Mouse (Mus musculus) lung, embryonic 14.5 days (tissue): ENCODE results near the gene Clpb. TPM values are rescaled to one million over a fixed set of nuclear protein-coding genes. Genes with fewer than 3 reads are reported as not detected.

ENCODE experiments used
- ATAC-seq: fragments of 200-750 bp; cut with Nextera tagmentation; 2 replicates; pipeline ENCODE4 v1.8.0; 2017; ENCODE audit warnings: mild to moderate bottlenecking, moderate TSS enrichment, moderate library complexity; ENCODE audit not compliant: insufficient read depth
- DNase-seq: peaks from one replicate; pipeline ENCODE4 v3.0.0-alpha.2; 2015
- H3K27ac ChIP-seq: fragments of 300-500 bp; sonication (generic); 2 replicates; pipeline ENCODE4 v1.5.1; 2014; ENCODE audit warnings: low read depth, mild to moderate bottlenecking, moderate library complexity
- H3K27me3 ChIP-seq: fragments of 300-500 bp; sonication (generic); 2 replicates; pipeline ENCODE4 v1.6.1; 2014; ENCODE audit warnings: low read length, control low read depth; ENCODE audit not compliant: insufficient read depth
- H3K36me3 ChIP-seq: fragments of 300-500 bp; sonication (generic); 2 replicates; pipeline ENCODE4 v1.6.1; 2014; ENCODE audit warnings: control low read depth; ENCODE audit not compliant: insufficient read depth
- H3K4me1 ChIP-seq: fragments of 300-500 bp; sonication (generic); 2 replicates; pipeline ENCODE4 v1.6.1; 2014; ENCODE audit warnings: antibody characterized with exemption, control low read depth; ENCODE audit not compliant: insufficient read depth
- H3K4me2 ChIP-seq: fragments of 300-500 bp; sonication (generic); 2 replicates; pipeline ENCODE4 v1.6.1; 2014; ENCODE audit warnings: mild to moderate bottlenecking
- H3K4me3 ChIP-seq: fragments of 300-500 bp; sonication (generic); 2 replicates; pipeline ENCODE4 v1.5.1; 2014; ENCODE audit warnings: low read depth, low read length
- H3K9ac ChIP-seq: fragments of 300-500 bp; sonication (generic); 2 replicates; pipeline ENCODE4 v1.6.1; 2014
- H3K9me3 ChIP-seq: fragments of 300-500 bp; sonication (generic); 2 replicates; pipeline ENCODE4 v1.6.1; 2016; ENCODE audit warnings: low read depth, low read length, control low read depth
- CTCF ChIP-seq: IDR thresholded peaks from 2 replicates; pipeline ENCODE4 v1.5.1; 2016; ENCODE audit warnings: antibody characterized with exemption, low read depth
- WGBS: fragments of 180-500 bp; shearing (Covaris S2); extraction: QIAGEN DNeasy Blood & Tissue Kit; methylation state at CpG from one replicate; pipeline ENCODE4 v1.1.7; 2014; 5-methylcytosine and 5-hydroxymethylcytosine counted together
- polyA plus RNA-seq: library from polyadenylated mRNA; unstranded; fragments of >200 nt; fragmentation: Nextera tagmentation; extraction: Ambion mirVana; gene quantifications from 2 replicates; pipeline ENCODE4 v1.2.1, GENCODE M21; 2014

Clpb gene
- polyA plus RNA-seq, 1 experiment from 2014 or later = 55.6 TPM

DNA sequence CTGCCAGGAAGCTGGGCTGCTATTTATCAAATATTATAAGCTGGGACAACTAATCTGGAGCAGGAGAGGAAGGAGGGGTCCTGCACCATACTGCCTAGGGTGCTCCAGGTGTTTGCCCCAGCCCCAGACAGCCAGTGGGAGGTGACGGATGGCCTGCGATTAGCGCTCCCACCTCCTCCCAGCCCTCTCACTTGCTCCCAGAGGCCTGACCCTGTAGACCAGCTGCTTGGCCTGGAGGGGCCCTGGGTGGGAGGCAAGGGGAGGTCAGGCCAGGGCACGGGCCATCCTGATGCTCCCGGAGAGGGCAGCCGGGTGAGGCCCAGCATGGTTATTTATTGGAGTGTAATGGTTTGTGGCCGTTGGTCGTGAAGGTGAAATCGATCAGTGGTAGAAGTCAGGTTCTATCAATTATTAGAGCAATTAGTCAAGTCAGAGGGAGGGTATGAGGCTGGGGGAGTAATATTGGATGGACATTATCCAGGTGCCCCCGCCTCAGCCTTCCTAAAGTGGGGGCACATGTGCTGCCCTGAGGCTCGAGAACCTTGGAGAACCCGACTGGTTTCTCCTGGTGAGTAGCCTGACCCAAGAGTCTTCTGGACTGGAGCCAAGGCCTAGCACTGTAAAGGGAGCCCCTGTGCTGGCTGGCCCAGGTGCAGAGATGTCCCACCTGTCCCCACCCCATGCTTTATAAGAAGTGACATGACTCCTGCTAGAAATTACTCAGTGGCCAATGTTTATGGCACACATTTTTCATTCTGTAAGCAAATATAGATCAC is 83.3 kb downstream of the Clpb start:
- Histone ChIP-seq H3K36me3 (no peaks in the 10 kb centered on the region), H3K4me1 (no peaks in the 10 kb centered on the region), H3K9ac (no peak overlapping the region), H3K27ac (no peak overlapping the region), H3K4me2 (no peak overlapping the region), H3K9me3 (no peaks in the 10 kb centered on the region), H3K4me3 (no peak overlapping the region), H3K27me3 (no peaks in the 10 kb centered on the region)
- TF ChIP-seq CTCF = no peak
- WGBS = 48% methylated on average over 12 of the region's 12 CpGs
- ATAC-seq = no peak
- peak; percentile 11 for DNase-seq

DNA sequence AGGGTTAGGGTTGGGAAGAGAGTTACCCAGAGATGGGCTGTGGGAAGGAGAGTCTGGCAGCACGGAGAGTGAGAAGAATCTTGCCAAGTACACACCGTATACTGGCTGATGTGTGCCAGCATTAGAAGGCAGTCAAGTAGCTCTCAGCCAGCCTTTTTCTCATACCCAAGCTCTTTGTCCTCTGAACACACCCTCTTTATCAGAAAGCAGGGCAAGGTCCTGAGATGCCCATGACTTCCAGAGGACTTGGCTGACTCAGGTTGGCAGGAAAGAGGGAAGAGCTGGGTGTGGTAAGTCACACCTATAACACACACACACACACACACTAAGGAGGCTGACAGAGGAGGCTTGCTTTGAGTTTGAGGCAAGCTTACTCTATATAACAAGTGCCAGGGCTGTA is 86.8 kb downstream of the Clpb start:
- no peak for ATAC-seq
- WGBS = 66% methylated on average over 2 of the region's 2 CpGs
- no peak for DNase-seq
- Histone ChIP-seq H3K9ac (no peak overlapping the region), H3K36me3 (peaks cover 6% of the 10 kb centered on the region; the same call in 1 of the 2 replicates), H3K27ac (no peak overlapping the region), H3K4me1 (no peaks in the 10 kb centered on the region), H3K4me3 (no peak overlapping the region), H3K4me2 (no peak overlapping the region), H3K27me3 (no peaks in the 10 kb centered on the region), H3K9me3 (no peaks in the 10 kb centered on the region)
- no peak for TF ChIP-seq CTCF

DNA sequence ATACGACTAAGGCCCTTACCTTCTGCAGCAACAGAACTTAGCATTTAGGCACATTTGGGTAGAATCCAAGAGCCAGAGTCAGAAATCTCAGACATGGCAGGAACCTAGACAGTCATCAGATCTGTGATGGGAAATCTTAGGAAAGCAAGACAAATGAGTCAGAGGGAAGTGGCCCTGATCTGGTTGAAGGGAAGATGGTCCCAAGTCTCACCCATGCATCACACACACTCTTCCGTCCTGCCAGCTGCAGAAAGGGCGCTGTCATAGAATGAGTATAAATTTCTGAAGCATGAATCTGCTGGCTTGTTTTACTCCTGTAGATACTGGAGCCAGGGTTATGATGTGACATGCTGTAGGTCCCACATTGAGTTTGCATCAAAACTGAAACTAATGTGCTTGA is 88.9 kb downstream of the Clpb start:
- Histone ChIP-seq H3K4me1 (no peaks in the 10 kb centered on the region), H3K36me3 (peaks cover 6% of the 10 kb centered on the region; the same call in 1 of the 2 replicates), H3K4me3 (no peak overlapping the region), H3K27ac (no peak overlapping the region), H3K4me2 (no peak overlapping the region), H3K9ac (no peak overlapping the region), H3K9me3 (no peaks in the 10 kb centered on the region), H3K27me3 (no peaks in the 10 kb centered on the region)
- DNase-seq (no peak), ATAC-seq (no peak)
- 86% methylated on average over 3 of the region's 3 CpGs for WGBS
- TF ChIP-seq CTCF = no peak

DNA sequence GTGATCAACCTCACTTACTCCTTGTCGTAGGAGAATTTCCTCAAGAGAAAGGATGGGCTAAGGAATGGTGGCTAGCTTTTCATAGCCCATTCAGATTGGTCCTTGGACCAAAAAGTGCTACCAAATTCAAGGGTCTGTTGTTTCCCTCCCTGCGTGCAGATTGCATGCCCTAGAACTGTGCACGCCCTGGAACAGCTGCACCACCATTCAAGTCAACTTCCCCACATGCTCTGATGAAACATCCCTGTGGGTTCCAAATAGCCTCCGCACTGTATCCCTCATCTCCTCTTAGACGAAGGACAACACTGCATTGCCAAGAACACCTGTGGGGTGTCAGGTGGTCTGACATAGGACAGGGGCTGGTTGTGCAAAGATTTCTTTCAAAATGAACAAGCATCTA is 90.1 kb downstream of the Clpb start:
- TF ChIP-seq CTCF = no peak
- Histone ChIP-seq H3K4me3 (no peak overlapping the region), H3K4me2 (no peak overlapping the region), H3K9me3 (no peaks in the 10 kb centered on the region), H3K27me3 (no peaks in the 10 kb centered on the region), H3K4me1 (no peaks in the 10 kb centered on the region), H3K36me3 (peaks cover 6% of the 10 kb centered on the region; the same call in 1 of the 2 replicates), H3K9ac (no peak overlapping the region), H3K27ac (no peak overlapping the region)
- DNase-seq (no peak), ATAC-seq (no peak)
- WGBS = 89% methylated on average over 5 of the region's 5 CpGs

DNA sequence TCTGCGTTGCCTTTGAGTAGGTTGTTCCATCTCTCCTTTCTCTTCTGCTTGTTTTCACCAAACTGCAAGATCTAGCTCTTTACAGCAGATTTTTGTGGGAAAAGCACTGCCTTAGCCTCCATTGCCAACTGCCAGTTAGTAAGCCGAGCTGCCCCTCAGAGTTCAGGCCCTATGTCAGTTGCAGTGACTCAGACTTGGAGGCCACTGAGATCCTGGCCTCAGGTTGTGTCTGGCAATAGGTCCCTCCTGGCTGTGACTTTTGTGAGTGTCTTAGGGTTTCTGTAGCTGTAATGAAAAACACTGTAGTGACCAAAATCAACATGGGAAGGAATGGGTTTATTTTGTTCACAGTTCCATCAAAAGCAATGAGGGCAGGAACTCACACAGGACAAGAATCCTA is 91.0 kb downstream of the Clpb start:
- H3K4me2 ChIP-seq = no peak overlapping the region
- H3K4me1 ChIP-seq = no peaks in the 10 kb centered on the region
- no peak overlapping the region for H3K9ac ChIP-seq
- H3K27me3 ChIP-seq = no peaks in the 10 kb centered on the region
- H3K27ac ChIP-seq = no peak overlapping the region
- H3K36me3 ChIP-seq = peaks cover 6% of the 10 kb centered on the region; the same call in 1 of the 2 replicates
- WGBS = 66% methylated on average over 2 of the region's 2 CpGs
- H3K9me3 ChIP-seq = no peaks in the 10 kb centered on the region
- TF ChIP-seq CTCF = no peak
- ATAC-seq (no peak), DNase-seq (no peak)
- no peak overlapping the region for H3K4me3 ChIP-seq

DNA sequence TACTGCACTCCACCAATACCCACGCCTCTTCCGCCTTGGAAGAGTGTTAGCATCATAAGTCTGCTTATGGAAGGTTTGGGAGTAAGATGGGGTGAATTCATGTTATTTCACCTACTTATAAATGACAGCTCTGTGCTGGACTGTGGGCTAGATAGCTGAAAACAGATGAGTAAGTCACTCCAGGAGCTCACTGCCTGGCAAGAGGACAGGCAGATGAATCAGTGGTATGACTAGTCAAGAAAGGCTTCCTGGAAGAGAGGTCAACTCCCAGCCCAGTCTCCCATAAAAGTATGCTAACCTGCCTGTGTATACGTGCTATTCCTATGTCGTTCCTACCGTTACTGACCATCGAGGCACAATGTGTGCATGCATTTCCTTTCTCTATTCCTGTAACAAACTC is 91.9 kb downstream of the Clpb start:
- H3K27ac ChIP-seq = no peak overlapping the region
- no peaks in the 10 kb centered on the region for H3K9me3 ChIP-seq
- no peak for DNase-seq
- no peak overlapping the region for H3K9ac ChIP-seq
- no peaks in the 10 kb centered on the region for H3K27me3 ChIP-seq
- ATAC-seq = no peak
- no peak overlapping the region for H3K4me3 ChIP-seq
- no peak for TF ChIP-seq CTCF
- H3K36me3 ChIP-seq = peaks cover 6% of the 10 kb centered on the region; the same call in 1 of the 2 replicates
- 93% methylated on average over 6 of the region's 6 CpGs for WGBS
- no peaks in the 10 kb centered on the region for H3K4me1 ChIP-seq
- no peak overlapping the region for H3K4me2 ChIP-seq

DNA sequence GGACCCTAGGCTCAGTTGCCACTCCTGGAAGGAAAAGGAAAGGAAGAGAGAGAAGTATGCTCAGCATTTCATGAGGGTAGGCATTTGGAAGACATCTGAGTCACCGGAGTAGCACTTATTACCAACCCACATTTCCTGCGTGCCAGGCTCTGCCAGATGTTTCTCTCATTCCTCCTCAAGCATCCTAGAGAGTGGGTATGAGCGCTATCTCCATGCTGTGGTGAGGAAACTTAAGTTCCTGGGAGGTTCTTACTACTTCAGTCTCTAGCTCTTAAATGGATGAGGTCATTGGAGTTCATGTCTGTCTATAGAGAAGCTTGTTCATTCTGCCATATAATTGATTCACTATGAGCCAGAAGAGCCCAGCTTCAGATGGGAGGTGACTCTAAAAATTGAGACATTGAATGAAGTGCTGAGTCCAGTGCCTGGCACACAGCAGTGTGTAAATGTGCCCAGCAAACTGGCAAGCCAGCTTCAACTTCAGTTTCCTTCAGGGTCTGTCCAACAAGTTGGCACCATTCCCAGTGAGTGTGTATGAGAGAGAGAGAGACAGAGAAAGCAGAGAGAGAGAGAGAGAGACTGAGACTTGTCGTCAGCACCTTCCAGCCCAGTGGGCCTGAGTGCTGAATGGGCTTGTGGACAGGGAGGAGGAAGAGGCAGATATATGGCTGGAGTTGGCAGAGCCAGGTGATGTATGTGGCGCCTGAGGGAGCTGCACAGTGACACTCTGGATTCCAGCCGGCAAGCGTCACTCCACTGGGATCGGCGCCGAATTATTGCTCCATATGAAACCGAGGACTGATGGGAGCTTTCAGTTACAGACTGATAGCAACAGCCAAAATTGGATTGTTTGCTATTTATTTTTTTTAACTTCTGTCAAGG is 98.7 kb downstream of the Clpb start:
- WGBS = 78% methylated on average over 11 of the region's 11 CpGs
- ATAC-seq (0 out of 2 replicates have a peak, but pooled peaks have one; percentile 31), DNase-seq (peak; percentile 65)
- Histone ChIP-seq H3K4me1 (no peaks in the 10 kb centered on the region), H3K27me3 (no peaks in the 10 kb centered on the region), H3K4me3 (no peak overlapping the region), H3K36me3 (no peaks in the 10 kb centered on the region), H3K27ac (no peak overlapping the region), H3K9me3 (no peaks in the 10 kb centered on the region), H3K4me2 (no peak overlapping the region), H3K9ac (no peak overlapping the region)
- no peak for TF ChIP-seq CTCF
